Mouse (Mus musculus) myocyte (in vitro differentiated cells): ENCODE results near the gene Itpkb.

Experiments used
- MYOD1 ChIP-seq, 3 experiments: IDR thresholded peaks; one replicate each; pipeline ENCODE4 v1.6.1; 2011; ENCODE audit warnings: control low read depth in 2 of 3, low read depth in 2 of 3, mild to moderate bottlenecking in 2 of 3, moderate library complexity in 1 of 3; ENCODE audit not compliant: insufficient read length in 2 of 3, control insufficient read depth in 1 of 3
- POLR2A ChIP-seq: IDR thresholded peaks from one replicate; pipeline ENCODE4 v1.6.1; 2011; ENCODE audit warnings: low read depth, mild to moderate bottlenecking, control low read depth, moderate library complexity; ENCODE audit not compliant: insufficient read length
- REST ChIP-seq: IDR thresholded peaks from one replicate; pipeline ENCODE4 v1.6.1; 2011; ENCODE audit warnings: mild to moderate bottlenecking, control low read depth, moderate library complexity; ENCODE audit not compliant: insufficient read depth, insufficient read length

GRCm38 (mm10) chr1:180465620-180466019 lies 135.3 kb downstream of the Itpkb start:
- TF ChIP-seq POLR2A: no peak
- TF ChIP-seq MYOD1 (IDR thresholded peaks at IDR 0.05; ENCODE audit: control insufficient read depth in 1 of 3, insufficient read length in 2 of 3, low read depth in 2 of 3): no peak
- no peak for TF ChIP-seq REST
